Mouse (Mus musculus) lung, postnatal 36 days (tissue): ENCODE results near the gene Cc2d1b.

Source experiments
- DNase-seq: peaks from one replicate; pipeline ENCODE4 v3.0.0; 2022; ENCODE audit warnings: mixed read lengths

Cc2d1b gene

GRCm38 (mm10) chr4:108619587-108620341, at the start of gene Cc2d1b:
Gene Cc2d1b, plus strand, starts transcription at chr4:108619940.
- peak; percentile 95 for DNase-seq

- DNase-seq: no peak
Observed at GRCm38 (mm10) chr4:108572644-108573043, 47.1 kb upstream of the Cc2d1b start.

GRCm38 (mm10) chr4:108578840-108579742, 40.6 kb upstream of the Cc2d1b start, which contains the start of the genes Prpf38a and Orc1:
Gene Prpf38a, minus strand, starts transcription at chr4:108579336.
Gene Orc1, plus strand, starts transcription at chr4:108579423.
- peak; percentile 98 for DNase-seq

GRCm38 (mm10) chr4:108579743-108580411, 39.9 kb upstream of the Cc2d1b start:
- DNase-seq: no peak

- DNase-seq: no peak
Observed at GRCm38 (mm10) chr4:108593376-108593775, 26.4 kb upstream of the Cc2d1b start.

- DNase-seq: no peak
Observed at GRCm38 (mm10) chr4:108595785-108596184, 24.0 kb upstream of the Cc2d1b start.

- no peak for DNase-seq
Observed at GRCm38 (mm10) chr4:108598306-108598705, 21.4 kb upstream of the Cc2d1b start.

- no peak for DNase-seq
Observed at GRCm38 (mm10) chr4:108601870-108602269, 17.9 kb upstream of the Cc2d1b start.

GRCm38 (mm10) chr4:108608651-108609050, 11.1 kb upstream of the Cc2d1b start:
- DNase-seq: no peak

GRCm38 (mm10) chr4:108610935-108611334, 8.8 kb upstream of the Cc2d1b start:
- DNase-seq: no peak

- no peak for DNase-seq
Observed at GRCm38 (mm10) chr4:108618586-108618985, 1.2 kb upstream of the Cc2d1b start.

GRCm38 (mm10) chr4:108619165-108619564, 575 bp upstream of the Cc2d1b start:
- DNase-seq: peak; percentile 21

GRCm38 (mm10) chr4:108620536-108620935, 796 bp downstream of the Cc2d1b start:
- peak; percentile 6 for DNase-seq

- no peak for DNase-seq
Observed at GRCm38 (mm10) chr4:108621504-108621903, 1.8 kb downstream of the Cc2d1b start.

- DNase-seq: no peak
Observed at GRCm38 (mm10) chr4:108627066-108627465, 7.3 kb downstream of the Cc2d1b start.

GRCm38 (mm10) chr4:108629363-108629880, 9.7 kb downstream of the Cc2d1b start:
- DNase-seq: no peak

GRCm38 (mm10) chr4:108630096-108630495, 10.4 kb downstream of the Cc2d1b start:
- DNase-seq: no peak

GRCm38 (mm10) chr4:108631616-108632015, 11.9 kb downstream of the Cc2d1b start:
- DNase-seq: no peak

GRCm38 (mm10) chr4:108633703-108634102, 14.0 kb downstream of the Cc2d1b start:
- no peak for DNase-seq

- no peak for DNase-seq
Observed at GRCm38 (mm10) chr4:108634696-108635095, 15.0 kb downstream of the Cc2d1b start.

GRCm38 (mm10) chr4:108635101-108635500, 15.4 kb downstream of the Cc2d1b start:
- no peak for DNase-seq

- DNase-seq: no peak
Observed at GRCm38 (mm10) chr4:108637721-108638120, 18.0 kb downstream of the Cc2d1b start.

- peak; percentile 3 for DNase-seq
Observed at GRCm38 (mm10) chr4:108638752-108639151, 19.0 kb downstream of the Cc2d1b start.
